12 mouse cellular contexts compared by ENCODE assay signal in the genomic region with DNA sequence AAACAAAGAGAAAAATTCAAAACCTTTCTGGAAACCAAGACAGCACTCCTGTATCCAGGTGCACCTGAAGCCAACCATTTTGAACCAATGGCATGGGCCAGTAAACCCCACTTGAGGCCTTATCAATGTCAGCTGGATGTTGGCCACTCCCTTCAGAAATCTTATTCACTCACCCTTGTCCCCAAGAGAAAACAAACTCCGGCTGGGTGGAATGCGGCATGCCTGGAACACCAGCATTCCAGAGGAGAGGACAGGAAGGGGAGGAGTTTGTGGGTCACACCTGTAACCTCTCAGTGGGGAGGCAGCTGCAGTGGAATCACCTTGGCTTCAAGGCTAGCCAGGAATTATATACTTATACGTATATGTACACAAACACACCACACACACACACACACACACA. TPM values are rescaled to one million over a fixed set of nuclear protein-coding genes. Genes with fewer than 3 reads are reported as not detected.
A peak's percentile ranks its signal among the peaks of the same experiment; 100 is the strongest.
DNase-seq lines count a peak whose midpoint lies in the region; ATAC-seq and TF ChIP-seq lines count a peak whose summit lies in the region.
"Had no signal": no experiment of that assay in that cellular context is flagged by ENCODE, and none has a peak within 500 bp of the region (broad histone marks: within the 10 kb centered on the region; RNA-seq: fewer than 3 reads in every experiment).

No protein-coding gene starts in this region.

- no peak for TF ChIP-seq POLR2A in small intestine, adult 2 months (IDR thresholded peaks at IDR 0.05; ENCODE audit: low read depth, low read length)

- 20% methylated on average over 3 of the region's 3 CpGs for WGBS in intestine, embryonic 14.5 days
- 16% methylated on average over 3 of the region's 3 CpGs for WGBS in small intestine, adult 2 months
- WGBS in limb, embryonic 10.5 days, result 12% methylated on average over 2 of the region's 3 CpGs

- no peaks in the 10 kb centered on the region for H3K36me3 ChIP-seq in intestine, embryonic 14.5 days (ENCODE audit: control insufficient read depth, insufficient read depth, low read length)
- no peaks in the 10 kb centered on the region for H3K36me3 ChIP-seq in small intestine, adult 2 months (ENCODE audit: control insufficient read depth, insufficient read depth, low read length)
- no peaks in the 10 kb centered on the region for H3K36me3 ChIP-seq in limb, embryonic 10.5 days
- H3K36me3 ChIP-seq: heart, embryonic 13.5 days had no signal

- H3K4me2 ChIP-seq in intestine, embryonic 14.5 days (ENCODE audit: low read length), result no peak overlapping the region
- H3K4me2 ChIP-seq: heart, embryonic 13.5 days had no signal

- H3K9me3 ChIP-seq in intestine, embryonic 14.5 days (ENCODE audit: control insufficient read depth, low read length), result no peaks in the 10 kb centered on the region
- no peaks in the 10 kb centered on the region for H3K9me3 ChIP-seq in limb, embryonic 10.5 days (replicated peaks)
- H3K9me3 ChIP-seq: heart, embryonic 13.5 days had no signal

- DNase-seq in embryo, embryonic 10.5 days (ENCODE audit: low spot score), result peak; percentile 27
- peak; percentile 69 for DNase-seq in intestine, embryonic 14.5 days (ENCODE audit: low spot score)
- peak; percentile 69 to 75 for DNase-seq in kidney, postnatal 36 days
- no peak for DNase-seq in retina, embryonic 14.5 days (ENCODE audit: low spot score)
- no peak for DNase-seq in limb, embryonic 10.5 days (ENCODE audit: low spot score)
- no peak for DNase-seq in heart, adult 9 months (ENCODE audit: low spot score in 2 of 2)
- DNase-seq: adrenal gland, adult 2 months had no signal

- no peaks in the 10 kb centered on the region for H3K4me1 ChIP-seq in intestine, embryonic 14.5 days (replicated peaks; ENCODE audit: control insufficient read depth, insufficient read depth, low read length)
- peaks cover 16% of the 10 kb centered on the region for H3K4me1 ChIP-seq in small intestine, adult 2 months (ENCODE audit: control insufficient read depth, insufficient read depth, insufficient read length, low read length)
- peaks cover 5% of the 10 kb centered on the region; the same call in 1 of the 2 replicates for H3K4me1 ChIP-seq in limb, embryonic 10.5 days

- no peak overlapping the region for H3K27ac ChIP-seq in intestine, embryonic 14.5 days (ENCODE audit: low read depth)
- peak overlapping the region; percentile 52 for H3K27ac ChIP-seq in small intestine, adult 2 months (ENCODE audit: insufficient read depth, low read depth, low read length)
- no peak overlapping the region for H3K27ac ChIP-seq in limb, embryonic 10.5 days
- H3K27ac ChIP-seq: heart, embryonic 13.5 days; hindbrain, postnatal 0 days had no signal

- no peaks in the 10 kb centered on the region for H3K27me3 ChIP-seq in intestine, embryonic 14.5 days (replicated peaks; ENCODE audit: control insufficient read depth, insufficient read depth, low read length)
- no peaks in the 10 kb centered on the region for H3K27me3 ChIP-seq in small intestine, adult 2 months (ENCODE audit: control insufficient read depth, insufficient read depth, low read length)
- H3K27me3 ChIP-seq in limb, embryonic 10.5 days (ENCODE audit: low read depth, poor library complexity, severe bottlenecking), result no peaks in the 10 kb centered on the region

- TF ChIP-seq CTCF in small intestine, adult 2 months (IDR thresholded peaks at IDR 0.05; ENCODE audit: extremely low read depth, insufficient read length, insufficient replicate concordance, low read depth, low read length), result no peak

- H3K4me3 ChIP-seq in intestine, embryonic 14.5 days (ENCODE audit: low read depth, low read length), result no peak overlapping the region
- no peak overlapping the region for H3K4me3 ChIP-seq in small intestine, adult 2 months (ENCODE audit: low read depth, low read length)
- H3K4me3 ChIP-seq in limb, embryonic 10.5 days, result no peak overlapping the region
- H3K4me3 ChIP-seq: heart, embryonic 13.5 days; myocyte had no signal

- no peak overlapping the region for H3K9ac ChIP-seq in intestine, embryonic 14.5 days (ENCODE audit: low read length)
- H3K9ac ChIP-seq: heart, embryonic 13.5 days had no signal

- ATAC-seq in intestine, embryonic 14.5 days (replicated peaks; ENCODE audit: low FRiP score, low TSS enrichment, low read depth), result peak; percentile 51; the same call in 1 of the 2 replicates
- ATAC-seq: hindbrain, postnatal 0 days had no signal

RNA-seq across cellular contexts. Expression of gene Zbtb32, which starts 3.9 kb away (rescaled TPM):
- polyA plus RNA-seq in intestine, embryonic 14.5 days (2014; fragmentation: Nextera tagmentation; extraction: Ambion mirVana), result 0.81 and 0.83 TPM in 2 replicates
- 0.52 and 1.6 TPM in 2 replicates for polyA plus RNA-seq in small intestine, adult 2 months (2012; rRNA removed)
- 0.15 and 0.45 TPM in 2 replicates for polyA plus RNA-seq in limb, embryonic 10.5 days (2016; fragmentation: Nextera tagmentation; extraction: Ambion mirVana)

RNA-seq across cellular contexts. Expression of gene Upk1a, which starts 10.1 kb away (rescaled TPM):
- 12.1 and 15.3 TPM in 2 replicates for polyA plus RNA-seq in intestine, embryonic 14.5 days (2014; fragmentation: Nextera tagmentation; extraction: Ambion mirVana)
- polyA plus RNA-seq in small intestine, adult 2 months (2012; rRNA removed), result 7.6 and 8.2 TPM in 2 replicates
- 7.9 and 8.2 TPM in 2 replicates for polyA plus RNA-seq in limb, embryonic 10.5 days (2016; fragmentation: Nextera tagmentation; extraction: Ambion mirVana)

RNA-seq across cellular contexts. Expression of gene Kmt2b, which starts 14.1 kb away (rescaled TPM):
- 12.8 and 13.0 TPM in 2 replicates for polyA plus RNA-seq in intestine, embryonic 14.5 days (2014; fragmentation: Nextera tagmentation; extraction: Ambion mirVana)
- 21.4 and 38.1 TPM in 2 replicates for polyA plus RNA-seq in small intestine, adult 2 months (2012; rRNA removed)
- 10.2 and 10.6 TPM in 2 replicates for polyA plus RNA-seq in limb, embryonic 10.5 days (2016; fragmentation: Nextera tagmentation; extraction: Ambion mirVana)

RNA-seq across cellular contexts. Expression of gene Cox6b1, which starts 23.4 kb away (rescaled TPM):
- 1,084 and 1,229 TPM in 2 replicates for polyA plus RNA-seq in intestine, embryonic 14.5 days (2014; fragmentation: Nextera tagmentation; extraction: Ambion mirVana)
- 459 and 585 TPM in 2 replicates for polyA plus RNA-seq in small intestine, adult 2 months (2012; rRNA removed)
- polyA plus RNA-seq in limb, embryonic 10.5 days (2016; fragmentation: Nextera tagmentation; extraction: Ambion mirVana), result 776 and 820 TPM in 2 replicates

RNA-seq across cellular contexts. Expression of gene Etv2, which starts 33.1 kb away (rescaled TPM):
- polyA plus RNA-seq in intestine, embryonic 14.5 days (2014; fragmentation: Nextera tagmentation; extraction: Ambion mirVana), result not detected in 2 replicates
- 0.11 TPM in 1 of 2 replicates, not detected in the other for polyA plus RNA-seq in small intestine, adult 2 months (2012; rRNA removed)
- polyA plus RNA-seq in limb, embryonic 10.5 days (2016; fragmentation: Nextera tagmentation; extraction: Ambion mirVana), result 1.3 and 2.5 TPM in 2 replicates
- polyA plus RNA-seq: adrenal gland, adult 2 months; hindbrain, postnatal 0 days; liver, embryonic 16.5 days; myocyte had no signal

Comparison
In these comparisons a context has a peak if more than half of its experiments do, and no peak if none do; other contexts are left out.
1. DNase-seq: peak in embryo, embryonic 10.5 days (single experiment), intestine, embryonic 14.5 days (single experiment) and kidney, postnatal 36 days (2 of 2); none in retina, embryonic 14.5 days (single experiment), limb, embryonic 10.5 days (single experiment) and heart, adult 9 months (0 of 2).